Mouse (Mus musculus) common myeloid progenitor, adult 5-6 weeks (primary cell): ENCODE data around the gene F11. TPM values are rescaled to one million over a fixed set of nuclear protein-coding genes. Genes with fewer than 3 reads are reported as not detected.

ENCODE experiments used
- ATAC-seq: replicated peaks from 2 replicates; pipeline ENCODE4 v1.8.0; 2016; ENCODE audit warnings: low read depth, mild to moderate bottlenecking, moderate TSS enrichment, inconsistent platforms; ENCODE audit not compliant: poor library complexity, severe bottlenecking
- total RNA-seq: library from RNA; stranded (forward); fragments of 200-1000, 187-1606 nt; gene quantifications from 2 replicates; pipeline ENCODE4 v1.2.3, GENCODE M21; 2017

Gene F11
- total RNA-seq, 1 experiment from 2014 or later, result not detected

GRCm38 (mm10) chr8:45253111-45253510 is 8.7 kb downstream of the F11 start:
- no peak for ATAC-seq

- ATAC-seq, result no peak
These were observed 15.5 kb downstream of the F11 start for GRCm38 (mm10) chr8:45246307-45246706.

- no peak for ATAC-seq
These were observed 22.5 kb downstream of the F11 start for GRCm38 (mm10) chr8:45239363-45239762.

GRCm38 (mm10) chr8:45238282-45238681 is 23.5 kb downstream of the F11 start:
- ATAC-seq, result peak; percentile 47; the same call in 1 of the 2 replicates

GRCm38 (mm10) chr8:45236164-45236912 is 25.5 kb downstream of the F11 start:
- ATAC-seq, result peak; percentile 66

- ATAC-seq, result no peak
These were observed 26.6 kb downstream of the F11 start for GRCm38 (mm10) chr8:45235228-45235627.

- no peak for ATAC-seq
These were observed 28.6 kb downstream of the F11 start for GRCm38 (mm10) chr8:45233256-45233655.

GRCm38 (mm10) chr8:45202476-45202875 is 59.4 kb downstream of the F11 start:
- ATAC-seq, result no peak

- ATAC-seq, result no peak
These were observed 60.2 kb downstream of the F11 start for GRCm38 (mm10) chr8:45201605-45202004.

GRCm38 (mm10) chr8:45197294-45197693 is 64.5 kb downstream of the F11 start:
- no peak for ATAC-seq

GRCm38 (mm10) chr8:45195954-45196526 is 65.8 kb downstream of the F11 start:
- no peak for ATAC-seq

Other genes starting within 250 kb of the F11 start
- gene Mtnr1a, start 192.9 kb downstream of the F11 start, total RNA-seq, result not detected in 2 replicates
- gene Klkb1, start 32.8 kb upstream of the F11 start, total RNA-seq, result not detected in 2 replicates
- not detected in 2 replicates for gene Gm45753, start 46.4 kb upstream of the F11 start, total RNA-seq
- gene Cyp4v3, start 71.2 kb upstream of the F11 start, total RNA-seq, result 8.9 and 11.8 TPM in 2 replicates
- gene Fam149a, start 120.3 kb upstream of the F11 start, total RNA-seq, result 0.23 TPM in 1 of 2 replicates, not detected in the other
- 0.63 and 1.1 TPM in 2 replicates for gene Tlr3, start 149.0 kb upstream of the F11 start, total RNA-seq
- 0.59 TPM in 1 of 2 replicates, not detected in the other for gene Sorbs2, start 245.8 kb upstream of the F11 start, total RNA-seq